Mouse (Mus musculus) heart, postnatal 0 days (tissue): ENCODE data around the gene Pcnx2. TPM values are rescaled to one million over a fixed set of nuclear protein-coding genes. Genes with fewer than 3 reads are reported as not detected.

ENCODE experiments used
- ATAC-seq: fragments of 200-750 bp; cut with Nextera tagmentation; 2 replicates; pipeline ENCODE4 v1.8.0; 2017; ENCODE audit warnings: low read depth, moderate number of reproducible peaks, moderate library complexity; ENCODE audit not compliant: insufficient read depth
- DNase-seq: peaks from one replicate; pipeline ENCODE4 v3.0.0-alpha.2; 2016; ENCODE audit warnings: low spot score
- H3K27ac ChIP-seq: fragments of 300-500 bp; sonication (generic); 2 replicates; pipeline ENCODE4 v1.5.1; 2014; ENCODE audit warnings: low read depth, mild to moderate bottlenecking
- H3K27me3 ChIP-seq: fragments of 300-500 bp; sonication (generic); 2 replicates; pipeline ENCODE4 v1.6.1; 2014; ENCODE audit warnings: low read length, mixed read lengths; ENCODE audit not compliant: control insufficient read depth, insufficient read depth
- H3K36me3 ChIP-seq: fragments of 300-500 bp; sonication (generic); replicated peaks from 2 replicates; pipeline ENCODE4 v1.6.1; 2014; ENCODE audit warnings: low read length, mixed read lengths; ENCODE audit not compliant: control insufficient read depth, insufficient read depth
- H3K4me1 ChIP-seq: fragments of 300-500 bp; sonication (generic); 2 replicates; pipeline ENCODE4 v1.6.1; 2014; ENCODE audit warnings: antibody characterized with exemption; ENCODE audit not compliant: control insufficient read depth, insufficient read depth
- H3K4me2 ChIP-seq: fragments of 300-500 bp; sonication (generic); 2 replicates; pipeline ENCODE4 v1.6.1; 2014; ENCODE audit warnings: low read depth, mild to moderate bottlenecking, low read length, moderate library complexity
- H3K4me3 ChIP-seq: fragments of 300-500 bp; sonication (generic); 2 replicates; pipeline ENCODE4 v1.5.1; 2014; ENCODE audit warnings: low read depth, low read length
- H3K9ac ChIP-seq: fragments of 300-500 bp; sonication (generic); replicated peaks from 2 replicates; pipeline ENCODE4 v1.6.1; 2014; ENCODE audit warnings: low read depth, low read length, mixed read lengths
- H3K9me3 ChIP-seq: fragments of 300-500 bp; sonication (generic); replicated peaks from 2 replicates; pipeline ENCODE4 v1.6.1; 2016; ENCODE audit warnings: low read length; ENCODE audit not compliant: control insufficient read depth
- CTCF ChIP-seq: IDR thresholded peaks from 2 replicates; pipeline ENCODE4 v1.5.1; 2016; ENCODE audit warnings: antibody characterized with exemption, control low read depth, low read depth
- EP300 ChIP-seq: IDR thresholded peaks from 2 replicates; pipeline ENCODE4 v1.6.1; 2016; ENCODE audit warnings: antibody characterized with exemption, low read depth
- WGBS: fragments of 180-500 bp; shearing (Covaris S2); extraction: QIAGEN DNeasy Blood & Tissue Kit; methylation state at CpG from one replicate; pipeline ENCODE4 v1.1.7; 2014; 5-methylcytosine and 5-hydroxymethylcytosine counted together
- polyA plus RNA-seq: library from polyadenylated mRNA; unstranded; fragments of >200 nt; fragmentation: Nextera tagmentation; extraction: Ambion mirVana; gene quantifications from 2 replicates; pipeline ENCODE4 v1.2.1, GENCODE M21; 2015
- total RNA-seq: library from RNA; depleted of rRNA; stranded (reverse); fragments of >200 nt; gene quantifications from 2 replicates; pipeline ENCODE4 v1.2.3, GENCODE M21; 2014; ENCODE audit warnings: low replicate concordance

Pcnx2 gene
- total and polyA plus RNA-seq, 2 experiments from 2014 or later, result 0.04 to 0.16 TPM

DNA sequence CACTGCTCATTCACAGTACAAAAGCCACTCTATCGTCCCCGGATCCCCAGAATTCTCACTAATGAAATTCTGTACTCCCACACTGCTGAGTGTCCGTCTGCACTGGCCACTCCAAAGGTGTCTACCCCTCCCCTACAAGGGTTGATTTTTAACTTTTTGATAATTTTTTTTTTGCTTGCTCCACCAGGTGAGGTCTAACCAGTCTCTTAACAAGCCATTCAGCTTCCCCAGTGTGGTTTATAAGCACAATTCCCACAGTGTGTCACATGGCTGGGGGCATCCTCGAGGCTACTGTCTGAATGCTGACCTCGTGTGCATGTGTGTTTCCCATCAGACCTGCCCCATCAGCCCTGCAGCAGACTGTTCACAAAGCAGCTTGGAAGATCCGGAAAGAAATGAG is 40.9 kb downstream of the Pcnx2 start:
- H3K4me2 ChIP-seq, result no peak overlapping the region
- H3K27me3 ChIP-seq, result no peaks in the 10 kb centered on the region
- H3K4me1 ChIP-seq, result no peaks in the 10 kb centered on the region; the same call in 1 of the 2 replicates
- no peaks in the 10 kb centered on the region for H3K36me3 ChIP-seq
- no peak for DNase-seq
- no peak for ATAC-seq
- 64% methylated on average over 6 of the region's 6 CpGs for WGBS
- TF ChIP-seq CTCF (no peak), EP300 (no peak)
- no peak overlapping the region for H3K4me3 ChIP-seq
- H3K9ac ChIP-seq, result no peak overlapping the region
- no peaks in the 10 kb centered on the region for H3K9me3 ChIP-seq
- H3K27ac ChIP-seq, result no peak overlapping the region

- 46% methylated on average over 4 of the region's 4 CpGs for WGBS
- TF ChIP-seq CTCF (no peak), EP300 (no peak)
- ATAC-seq (no peak), DNase-seq (peak; percentile 24)
- no peak overlapping the region for H3K27ac ChIP-seq
- no peaks in the 10 kb centered on the region for H3K27me3 ChIP-seq
- no peaks in the 10 kb centered on the region for H3K9me3 ChIP-seq
- no peaks in the 10 kb centered on the region for H3K36me3 ChIP-seq
- no peak overlapping the region for H3K4me3 ChIP-seq
- no peaks in the 10 kb centered on the region; the same call in 1 of the 2 replicates for H3K4me1 ChIP-seq
- no peak overlapping the region for H3K9ac ChIP-seq
- no peak overlapping the region for H3K4me2 ChIP-seq
These were observed 42.0 kb downstream of the Pcnx2 start for GRCm38 (mm10) chr8:125856160-125856559.

DNA sequence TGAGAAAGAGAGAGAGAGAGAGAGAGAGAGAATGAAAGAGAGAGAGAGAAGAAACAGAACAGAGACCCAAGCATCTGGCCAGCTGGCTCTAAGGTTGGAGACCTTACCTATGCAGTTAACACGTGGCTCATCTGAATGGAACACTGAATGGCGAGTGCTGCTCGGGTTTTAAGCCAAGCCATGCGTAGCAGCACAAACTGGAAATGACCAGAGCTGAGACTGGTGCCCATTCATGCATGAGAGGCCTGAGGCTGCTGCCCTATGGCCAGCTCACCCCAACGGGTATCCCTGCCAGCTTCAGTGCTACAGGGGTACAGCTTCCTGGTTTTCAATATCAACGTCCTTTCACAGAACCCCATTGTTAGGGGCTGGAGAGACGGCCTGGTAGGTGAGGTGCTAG is 43.7 kb downstream of the Pcnx2 start:
- Histone ChIP-seq H3K9me3 (no peaks in the 10 kb centered on the region), H3K27ac (no peak overlapping the region), H3K4me3 (no peak overlapping the region), H3K36me3 (no peaks in the 10 kb centered on the region), H3K9ac (no peak overlapping the region), H3K27me3 (no peaks in the 10 kb centered on the region), H3K4me2 (no peak overlapping the region), H3K4me1 (no peaks in the 10 kb centered on the region; the same call in 1 of the 2 replicates)
- DNase-seq (no peak), ATAC-seq (no peak)
- 75% methylated on average over 7 of the region's 7 CpGs for WGBS
- TF ChIP-seq EP300, result no peak
- TF ChIP-seq CTCF, result no peak

- ATAC-seq, result no peak
- DNase-seq, result no peak
- no peaks in the 10 kb centered on the region for H3K36me3 ChIP-seq
- H3K27ac ChIP-seq, result no peak overlapping the region
- TF ChIP-seq EP300, result no peak
- no peak for TF ChIP-seq CTCF
- no peak overlapping the region for H3K4me2 ChIP-seq
- H3K4me3 ChIP-seq, result no peak overlapping the region
- no peaks in the 10 kb centered on the region for H3K9me3 ChIP-seq
- H3K9ac ChIP-seq, result no peak overlapping the region
- 20% methylated on average over 5 of the region's 5 CpGs for WGBS
- H3K27me3 ChIP-seq, result no peaks in the 10 kb centered on the region
- no peaks in the 10 kb centered on the region; the same call in 1 of the 2 replicates for H3K4me1 ChIP-seq
These were observed 44.8 kb downstream of the Pcnx2 start for GRCm38 (mm10) chr8:125853300-125853699.

- TF ChIP-seq CTCF (no peak), EP300 (no peak)
- Histone ChIP-seq H3K9me3 (no peaks in the 10 kb centered on the region), H3K36me3 (no peaks in the 10 kb centered on the region), H3K27me3 (no peaks in the 10 kb centered on the region), H3K4me3 (no peak overlapping the region), H3K9ac (no peak overlapping the region), H3K4me1 (no peaks in the 10 kb centered on the region; the same call in 1 of the 2 replicates), H3K4me2 (no peak overlapping the region), H3K27ac (no peak overlapping the region)
- ATAC-seq (no peak), DNase-seq (no peak)
- 37% methylated on average over 4 of the region's 4 CpGs for WGBS
These were observed 48.9 kb downstream of the Pcnx2 start for GRCm38 (mm10) chr8:125849181-125849580.

DNA sequence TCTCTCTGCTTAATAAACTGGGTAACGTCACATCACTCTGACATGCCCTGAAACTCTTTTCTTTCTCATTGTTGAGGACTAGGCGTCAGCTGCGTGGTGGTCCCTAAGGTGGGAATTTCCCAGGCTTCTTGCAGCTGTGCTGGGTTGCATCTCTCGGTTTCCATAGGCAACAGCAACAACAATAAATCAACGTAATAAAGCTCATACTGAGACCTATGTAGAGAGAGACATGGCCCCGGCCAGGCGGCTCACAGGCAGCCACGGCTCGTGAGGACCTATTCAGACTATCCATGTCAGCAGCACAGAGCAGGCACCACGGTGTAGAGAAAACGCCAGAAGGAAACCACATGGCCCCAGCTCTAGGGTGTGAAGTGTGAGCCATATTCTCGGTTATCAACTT is 50.3 kb downstream of the Pcnx2 start:
- no peak for DNase-seq
- H3K27ac ChIP-seq, result no peak overlapping the region
- no peaks in the 10 kb centered on the region for H3K9me3 ChIP-seq
- no peaks in the 10 kb centered on the region for H3K4me1 ChIP-seq
- H3K36me3 ChIP-seq, result no peaks in the 10 kb centered on the region
- WGBS, result 56% methylated on average over 12 of the region's 12 CpGs
- no peak for TF ChIP-seq CTCF
- no peak for TF ChIP-seq EP300
- ATAC-seq, result no peak
- H3K4me3 ChIP-seq, result no peak overlapping the region
- no peak overlapping the region for H3K9ac ChIP-seq
- H3K4me2 ChIP-seq, result no peak overlapping the region
- H3K27me3 ChIP-seq, result no peaks in the 10 kb centered on the region
